Mouse (Mus musculus) lung, adult 2 months (tissue): ENCODE data around the gene Pqlc2.

Experiments used
- CTCF ChIP-seq: fragments of 200-500 bp; IDR thresholded peaks from 2 replicates; pipeline ENCODE4 v1.5.1; 2011; ENCODE audit warnings: mild to moderate bottlenecking, low read length, control low read depth; ENCODE audit not compliant: insufficient read depth
- POLR2A ChIP-seq: fragments of 200-500 bp; IDR thresholded peaks from 2 replicates; pipeline ENCODE4 v1.6.1; 2011; ENCODE audit warnings: low read depth, mild to moderate bottlenecking, control low read depth, low read length, borderline replicate concordance; ENCODE audit errors: extremely low read depth

GRCm38 (mm10) chr4:139319740-139320139 lies 9.2 kb upstream of the Pqlc2 start:
- no peak for TF ChIP-seq POLR2A
- TF ChIP-seq CTCF: no peak
